38 mouse cellular contexts compared by ENCODE assay signal in genomic region chr2:144781871-144782270, GRCm38 (mm10). TPM values are rescaled to one million over a fixed set of nuclear protein-coding genes. Genes with fewer than 3 reads are reported as not detected.
A peak's percentile ranks its signal among the peaks of the same experiment; 100 is the strongest.
DNase-seq lines count a peak whose midpoint lies in the region; ATAC-seq and TF ChIP-seq lines count a peak whose summit lies in the region.
"Had no signal": no experiment of that assay in that cellular context is flagged by ENCODE, and none has a peak within 500 bp of the region (broad histone marks: within the 10 kb centered on the region; RNA-seq: fewer than 3 reads in every experiment).

No protein-coding gene starts in this region.

- H3K4me2 ChIP-seq in CH12.LX (ENCODE audit: insufficient read depth, low read depth, poor library complexity, severe bottlenecking): no peak overlapping the region
- no peak overlapping the region for H3K4me2 ChIP-seq in forebrain, embryonic 15.5 days (replicated peaks)
- H3K4me2 ChIP-seq: embryonic facial prominence, embryonic 15.5 days; forebrain, embryonic 12.5 days; heart, embryonic 15.5 days; liver, embryonic 12.5 days; midbrain, embryonic 12.5 days; neural tube, embryonic 12.5 days had no signal

- TF ChIP-seq EP300 in CH12.LX (IDR thresholded peaks at IDR 0.05; ENCODE audit: low read length): no peak

- TF ChIP-seq RAD21 in CH12.LX (IDR thresholded peaks at IDR 0.05; ENCODE audit: low read depth, low read length): peak; percentile 49

- DNase-seq in A20 (ENCODE audit: low read depth, low spot score): peak; percentile 19
- peak; percentile 10 for DNase-seq in CH12.LX (ENCODE audit: extremely low read depth)
- peak; percentile 12 to 37 for DNase-seq in kidney, adult 8-10 months
- DNase-seq in kidney, postnatal 10 days: peak; percentile 14
- no peak for DNase-seq in gastrocnemius, adult 18-20 months (ENCODE audit: low spot score)
- DNase-seq in right cerebral cortex, postnatal 10 days (ENCODE audit: low spot score in 2 of 2): no peak
- DNase-seq in urinary bladder, postnatal 10 days (ENCODE audit: low spot score): no peak
- DNase-seq: adrenal gland, postnatal 36 days; cerebellum, adult 2 months; cerebellum, postnatal 25 days; left cerebral cortex, postnatal 4 days; liver, postnatal 0 days; lung, postnatal 4 days; thymus, postnatal 4 days had no signal

- no peaks in the 10 kb centered on the region for H3K27me3 ChIP-seq in CH12.LX (replicated peaks)
- H3K27me3 ChIP-seq in forebrain, embryonic 15.5 days: no peaks in the 10 kb centered on the region
- H3K27me3 ChIP-seq: embryonic facial prominence, embryonic 15.5 days; forebrain, embryonic 12.5 days; heart, embryonic 15.5 days; liver, embryonic 12.5 days; megakaryocyte, embryonic 14.5 days; midbrain, embryonic 12.5 days; neural tube, embryonic 12.5 days had no signal

- no peak overlapping the region for H3K9ac ChIP-seq in CH12.LX (ENCODE audit: insufficient read depth, low read depth)
- no peak overlapping the region for H3K9ac ChIP-seq in forebrain, embryonic 15.5 days (replicated peaks)
- H3K9ac ChIP-seq: embryonic facial prominence, embryonic 15.5 days; forebrain, embryonic 12.5 days; heart, embryonic 15.5 days; liver, embryonic 12.5 days; liver, postnatal 0 days; midbrain, embryonic 12.5 days; neural tube, embryonic 12.5 days had no signal

- peak in 1 of 2 experiments; percentile 47; a peak in 2 of 4 replicates for TF ChIP-seq CTCF in CH12.LX (conservative IDR thresholded peaks at IDR 0.05 in 1 of 2, IDR thresholded peaks at IDR 0.05 in 1 of 2; ENCODE audit: low read depth in 2 of 2, low read length in 2 of 2)

- ATAC-seq in forebrain, embryonic 15.5 days (replicated peaks): no peak
- ATAC-seq: hindbrain, embryonic 16.5 days; liver, embryonic 12.5 days; liver, postnatal 0 days had no signal

- no peak overlapping the region for H3K27ac ChIP-seq in CH12.LX (ENCODE audit: insufficient read depth, low read depth)
- H3K27ac ChIP-seq in forebrain, embryonic 15.5 days (replicated peaks): no peak overlapping the region
- H3K27ac ChIP-seq: embryonic facial prominence, embryonic 10.5 days; embryonic facial prominence, embryonic 15.5 days; forebrain, embryonic 12.5 days; heart, embryonic 10.5 days; heart, embryonic 15.5 days; liver, embryonic 12.5 days; midbrain, embryonic 12.5 days; neural tube, embryonic 12.5 days had no signal

- 65% methylated on average over 3 of the region's 3 CpGs for WGBS in forebrain, embryonic 15.5 days

- no peaks in the 10 kb centered on the region for H3K36me3 ChIP-seq in CH12.LX (replicated peaks in 1 of 2; ENCODE audit: control insufficient read depth in 1 of 2, insufficient read depth in 1 of 2, low read length in 1 of 2)
- H3K36me3 ChIP-seq in forebrain, embryonic 15.5 days: no peaks in the 10 kb centered on the region
- H3K36me3 ChIP-seq: embryonic facial prominence, embryonic 10.5 days; embryonic facial prominence, embryonic 15.5 days; forebrain, embryonic 12.5 days; heart, embryonic 10.5 days; heart, embryonic 15.5 days; liver, embryonic 12.5 days; midbrain, embryonic 12.5 days; neural tube, embryonic 12.5 days had no signal

- no peaks in the 10 kb centered on the region for H3K79me2 ChIP-seq in CH12.LX (replicated peaks; ENCODE audit: control insufficient read depth, extremely low read depth, insufficient read depth, poor library complexity, severe bottlenecking)

- dilution Hi-C loops in CH12.LX (cut with MboI; ENCODE audit: extremely low pct_ligation_motif_present, extremely low pct_unique_long_range_greater_than_20kb, low sequenced_read_pairs): no loop called here

- in situ Hi-C loops in CH12.LX (cut with MboI; ENCODE audit: low pct_ligation_motif_present, low pct_unique_long_range_greater_than_20kb, low sequenced_read_pairs): no loop called here

- TF ChIP-seq POLR2A in CH12.LX (IDR thresholded peaks at IDR 0.05; ENCODE audit: low read depth, low read length): no peak

- H3K4me1 ChIP-seq in CH12.LX (ENCODE audit: control insufficient read depth in 1 of 2, insufficient read depth in 2 of 2): no peaks in the 10 kb centered on the region
- no peaks in the 10 kb centered on the region for H3K4me1 ChIP-seq in forebrain, embryonic 15.5 days
- H3K4me1 ChIP-seq: embryonic facial prominence, embryonic 10.5 days; embryonic facial prominence, embryonic 15.5 days; forebrain, embryonic 12.5 days; heart, embryonic 10.5 days; heart, embryonic 15.5 days; liver, embryonic 12.5 days; megakaryocyte, embryonic 14.5 days; midbrain, embryonic 12.5 days; neural tube, embryonic 12.5 days had no signal

- H3K4me3 ChIP-seq in CH12.LX (replicated peaks in 1 of 3; ENCODE audit: low read depth in 2 of 3, low read length in 2 of 3, poor library complexity in 1 of 3): no peak overlapping the region
- no peak overlapping the region for H3K4me3 ChIP-seq in forebrain, embryonic 15.5 days
- H3K4me3 ChIP-seq: embryonic facial prominence, embryonic 10.5 days; embryonic facial prominence, embryonic 15.5 days; forebrain, embryonic 12.5 days; heart, embryonic 10.5 days; heart, embryonic 15.5 days; liver, embryonic 12.5 days; megakaryocyte, embryonic 14.5 days; midbrain, embryonic 12.5 days; myocyte; neural tube, embryonic 12.5 days had no signal

- H3K9me3 ChIP-seq in CH12.LX (replicated peaks; ENCODE audit: low read length): no peaks in the 10 kb centered on the region
- no peaks in the 10 kb centered on the region for H3K9me3 ChIP-seq in forebrain, embryonic 15.5 days
- H3K9me3 ChIP-seq: embryonic facial prominence, embryonic 10.5 days; embryonic facial prominence, embryonic 15.5 days; forebrain, embryonic 12.5 days; heart, embryonic 10.5 days; heart, embryonic 15.5 days; liver, embryonic 12.5 days; megakaryocyte, embryonic 14.5 days; midbrain, embryonic 12.5 days; neural tube, embryonic 12.5 days had no signal

TF ChIP-seq in CH12.LX, 34 proteins besides CTCF, POLR2A, EP300 and RAD21:
- TF ChIP-seq SMC3 (IDR thresholded peaks at IDR 0.05; ENCODE audit: low read depth, low read length): peak; percentile 52
- no peak for TF ChIP-seq NRF1 (IDR thresholded peaks at IDR 0.05; ENCODE audit: low read depth, low read length)
- TF ChIP-seq ZNF384 (IDR thresholded peaks at IDR 0.05; ENCODE audit: low read depth, low read length): 0 out of 2 replicates have a peak, but pooled peaks have one; percentile 7

RNA-seq across cellular contexts. Expression of gene Scp2d1, which starts 41.6 kb away (rescaled TPM):
- total RNA-seq in CH12.LX (2012; rRNA removed) (not detected in 2 replicates), CH12.LX (2014; rRNA removed) (not detected in 2 replicates)
- not detected in 2 replicates for polyA plus RNA-seq in CH12.LX (2012; ENCODE audit: insufficient read length, low read depth)
- polyA plus RNA-seq in forebrain, embryonic 15.5 days (2015; fragmentation: Nextera tagmentation; extraction: Ambion mirVana): not detected in 2 replicates
- total RNA-seq in gastrocnemius, adult 18-20 months (2021): not detected
- total RNA-seq: adrenal gland, adult 2 months; adrenal gland, postnatal 36 days; gastrocnemius, postnatal 4 days; heart, postnatal 25 days; layer of hippocampus, postnatal 25 days; left cerebral cortex, postnatal 4 days; MEL; midbrain, postnatal 0 days had no signal
- polyA plus RNA-seq: adrenal gland, adult 2 months; C2C12; cerebellum, adult 2 months; embryonic facial prominence, embryonic 10.5 days; embryonic facial prominence, embryonic 15.5 days; forebrain, embryonic 12.5 days; heart, embryonic 10.5 days; heart, embryonic 15.5 days; hindbrain, embryonic 11.5 days; hindbrain, embryonic 16.5 days; intestine, embryonic 14.5 days; limb, embryonic 14.5 days; liver, embryonic 12.5 days; liver, postnatal 0 days; lung, embryonic 16.5 days; midbrain, embryonic 12.5 days; midbrain, postnatal 0 days; myocyte; neural tube, embryonic 12.5 days; thymus, postnatal 0 days had no signal

Comparison
In these comparisons a context has a peak if more than half of its experiments do, and no peak if none do; other contexts are left out.
1. DNase-seq: peak in A20 (single experiment), CH12.LX (single experiment), kidney, adult 8-10 months (2 of 2) and kidney, postnatal 10 days (single experiment); none in gastrocnemius, adult 18-20 months (single experiment), right cerebral cortex, postnatal 10 days (0 of 2) and urinary bladder, postnatal 10 days (single experiment).